Mouse (Mus musculus): Measurements from ENCODE around the gene Hoxb4. TPM values are rescaled to one million over a fixed set of nuclear protein-coding genes. Genes with fewer than 3 reads are reported as not detected.
A peak's percentile ranks its signal among the peaks of the same experiment; 100 is the strongest.

The Hoxb4 gene
- polyA plus RNA-seq (2016; fragmentation: Nextera tagmentation; extraction: Ambion mirVana) = 10.2 and 15.1 TPM in 2 replicates

GRCm38 (mm10) chr11:96317608-96318367, at the start of gene Hoxb4:
Gene Hoxb4, plus strand, starts transcription at chr11:96318267.
- Histone ChIP-seq H3K4me3 (peak within 1 kb of the TSS; percentile 99), H3K9me3 (no peaks in the 10 kb centered on the region), H3K36me3 (peaks cover 5% of the 10 kb centered on the region; the same call in 1 of the 2 replicates), H3K27me3 (replicated peaks) (no peaks in the 10 kb centered on the region), H3K27ac (peak within 1 kb of the TSS; percentile 100), H3K4me2 (replicated peaks) (peak within 1 kb of the TSS; percentile 100), H3K4me1 (peaks cover 61% of the 10 kb centered on the region), H3K9ac (peak within 1 kb of the TSS; percentile 100)
- 2% methylated on average over 28 of the region's 28 CpGs for WGBS
- ATAC-seq (ENCODE audit: low FRiP score, low read depth) = 0 out of 2 replicates have a peak, but pooled peaks have one; percentile 8

DNA sequence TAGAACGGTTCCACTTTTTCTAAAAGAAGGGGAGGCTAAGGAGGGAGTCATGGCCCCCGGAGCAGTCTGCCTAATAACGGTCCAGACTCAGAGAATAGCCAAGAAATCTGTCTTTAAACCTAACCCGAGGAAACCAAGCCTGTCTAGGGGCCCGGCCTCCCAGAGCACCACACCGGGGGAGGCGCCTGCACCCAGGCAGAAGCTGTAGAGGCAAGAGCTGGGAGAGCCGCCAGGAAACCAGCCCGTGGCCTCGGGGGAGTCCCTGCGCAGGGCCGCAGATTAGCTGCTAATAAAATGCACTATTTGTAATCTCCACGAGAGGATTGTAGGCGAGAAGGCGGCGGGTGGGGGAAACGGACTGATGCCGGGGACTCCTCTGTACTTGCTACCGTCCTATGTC, 48.2 kb upstream of the Hoxb4 start:
- ATAC-seq (ENCODE audit: low FRiP score, low read depth) = no peak
- Histone ChIP-seq H3K4me3 (peak overlapping the region; percentile 95), H3K4me1 (peaks cover 67% of the 10 kb centered on the region), H3K27ac (peak overlapping the region; percentile 84), H3K9me3 (no peaks in the 10 kb centered on the region), H3K36me3 (no peaks in the 10 kb centered on the region), H3K4me2 (replicated peaks) (peak overlapping the region; percentile 100), H3K27me3 (replicated peaks) (peaks cover 13% of the 10 kb centered on the region), H3K9ac (peak overlapping the region; percentile 100)
- WGBS = under 1% methylated on average over 19 of the region's 19 CpGs

GRCm38 (mm10) chr11:96270996-96271540, 47.0 kb upstream of the Hoxb4 start, which contains the start of gene Hoxb9:
Gene Hoxb9, plus strand, starts transcription at chr11:96271457.
- no peaks in the 10 kb centered on the region for H3K9me3 ChIP-seq

DNA sequence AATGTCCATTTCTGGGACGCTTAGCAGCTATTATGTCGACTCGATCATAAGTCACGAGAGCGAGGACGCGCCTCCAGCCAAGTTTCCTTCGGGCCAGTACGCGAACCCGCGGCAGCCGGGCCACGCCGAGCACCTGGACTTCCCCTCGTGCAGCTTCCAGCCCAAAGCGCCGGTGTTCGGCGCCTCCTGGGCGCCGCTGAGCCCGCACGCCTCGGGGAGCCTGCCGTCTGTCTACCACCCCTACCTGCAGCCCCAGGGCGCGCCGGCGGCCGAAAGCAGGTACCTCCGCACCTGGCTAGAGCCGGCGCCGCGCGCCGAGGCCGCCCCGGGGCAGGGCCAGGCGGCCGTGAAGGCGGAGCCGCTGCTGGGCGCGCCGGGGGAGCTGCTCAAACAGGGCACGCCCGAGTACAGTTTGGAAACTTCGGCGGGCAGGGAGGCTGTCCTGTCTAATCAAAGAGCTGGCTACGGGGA, 46.5 kb upstream of the Hoxb4 start:
- peak; percentile 19 for ATAC-seq (ENCODE audit: low FRiP score, low read depth)

More at GRCm38 (mm10) chr11:96270996-96271540, 47.0 kb upstream of the Hoxb4 start, which contains the start of gene Hoxb9:
- WGBS = under 1% methylated on average over 40 of the region's 40 CpGs
- ATAC-seq (ENCODE audit: low FRiP score, low read depth) = peak; percentile 82
- H3K9ac ChIP-seq = peak within 1 kb of the TSS; percentile 100
- peaks cover 11% of the 10 kb centered on the region for H3K27me3 ChIP-seq (replicated peaks)
- peak within 1 kb of the TSS; percentile 95 for H3K4me3 ChIP-seq
- no peaks in the 10 kb centered on the region for H3K36me3 ChIP-seq
- H3K27ac ChIP-seq = peak within 1 kb of the TSS; percentile 100
- peak within 1 kb of the TSS; percentile 100 for H3K4me2 ChIP-seq (replicated peaks)
- peaks cover 67% of the 10 kb centered on the region for H3K4me1 ChIP-seq

GRCm38 (mm10) chr11:96272024-96272921, 45.8 kb upstream of the Hoxb4 start:
- no peaks in the 10 kb centered on the region for H3K36me3 ChIP-seq
- H3K27ac ChIP-seq = peak overlapping the region; percentile 100
- WGBS = under 1% methylated on average over 58 of the region's 58 CpGs
- H3K9me3 ChIP-seq = no peaks in the 10 kb centered on the region
- ATAC-seq (ENCODE audit: low FRiP score, low read depth) = peak; percentile 15
- H3K27me3 ChIP-seq (replicated peaks) = peaks cover 11% of the 10 kb centered on the region
- H3K9ac ChIP-seq = peak overlapping the region; percentile 100
- peak overlapping the region; percentile 100 for H3K4me2 ChIP-seq (replicated peaks)
- H3K4me3 ChIP-seq = peak overlapping the region; percentile 95
- H3K4me1 ChIP-seq = peaks cover 69% of the 10 kb centered on the region

More for the DNA sequence above, 46.5 kb upstream of the Hoxb4 start:
- Histone ChIP-seq H3K4me1 (peaks cover 67% of the 10 kb centered on the region), H3K36me3 (no peaks in the 10 kb centered on the region), H3K9me3 (no peaks in the 10 kb centered on the region), H3K27me3 (replicated peaks) (peaks cover 11% of the 10 kb centered on the region), H3K9ac (peak overlapping the region; percentile 100), H3K4me2 (replicated peaks) (peak overlapping the region; percentile 100), H3K27ac (peak overlapping the region; percentile 100), H3K4me3 (peak overlapping the region; percentile 95)
- under 1% methylated on average over 52 of the region's 52 CpGs for WGBS

DNA sequence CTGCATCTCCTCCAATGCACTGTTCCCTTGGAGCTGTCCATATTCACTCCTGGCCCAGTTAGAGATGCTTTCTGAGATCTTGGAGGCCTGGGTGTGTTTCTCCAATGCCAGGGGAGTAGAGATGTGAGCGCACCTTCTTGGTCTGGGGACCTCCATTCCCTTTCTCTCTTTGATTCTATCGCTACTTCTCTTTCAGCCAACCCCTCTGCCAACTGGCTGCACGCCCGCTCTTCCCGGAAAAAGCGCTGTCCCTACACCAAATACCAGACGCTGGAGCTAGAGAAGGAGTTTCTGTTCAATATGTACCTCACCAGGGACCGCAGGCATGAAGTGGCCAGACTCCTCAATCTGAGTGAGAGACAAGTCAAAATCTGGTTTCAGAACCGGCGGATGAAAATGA, 43.6 kb upstream of the Hoxb4 start:
- Histone ChIP-seq H3K4me3 (peak overlapping the region; percentile 95), H3K4me1 (peaks cover 72% of the 10 kb centered on the region), H3K27me3 (replicated peaks) (no peaks in the 10 kb centered on the region; the same call in none of the 2 replicates), H3K9ac (peak overlapping the region; percentile 100), H3K36me3 (no peaks in the 10 kb centered on the region), H3K9me3 (no peaks in the 10 kb centered on the region), H3K27ac (peak overlapping the region; percentile 100), H3K4me2 (replicated peaks) (peak overlapping the region; percentile 100)
- no peak for ATAC-seq (ENCODE audit: low FRiP score, low read depth)
- 13% methylated on average over 10 of the region's 10 CpGs for WGBS

DNA sequence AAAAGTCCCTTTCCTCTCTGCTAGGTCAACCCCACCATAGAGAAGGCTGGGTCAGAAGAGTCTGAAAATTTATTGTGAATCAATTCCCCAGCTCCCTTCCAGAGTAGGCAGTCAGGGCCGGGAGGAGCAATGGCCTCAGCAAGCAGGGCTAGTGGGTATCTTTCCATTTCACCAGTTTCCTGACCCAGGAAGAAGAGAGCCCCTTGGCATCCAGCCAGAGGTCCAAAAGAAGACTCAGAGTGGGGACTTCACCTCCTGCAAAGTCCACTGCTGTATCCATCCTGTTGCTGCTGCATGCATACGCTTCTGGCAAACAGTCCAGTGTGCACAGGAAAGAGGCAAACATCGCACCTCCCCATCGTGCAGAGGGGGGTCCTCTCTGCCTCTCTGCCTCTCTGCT, 42.2 kb upstream of the Hoxb4 start:
- Histone ChIP-seq H3K9ac (peak overlapping the region; percentile 100), H3K9me3 (no peaks in the 10 kb centered on the region), H3K4me2 (replicated peaks) (peak overlapping the region; percentile 100), H3K4me1 (peaks cover 67% of the 10 kb centered on the region), H3K36me3 (no peaks in the 10 kb centered on the region), H3K27me3 (replicated peaks) (peaks cover 1% of the 10 kb centered on the region; the same call in 1 of the 2 replicates), H3K4me3 (peak overlapping the region; percentile 95), H3K27ac (peak overlapping the region; percentile 100)
- 8% methylated on average over 4 of the region's 4 CpGs for WGBS
- ATAC-seq (ENCODE audit: low FRiP score, low read depth) = no peak

DNA sequence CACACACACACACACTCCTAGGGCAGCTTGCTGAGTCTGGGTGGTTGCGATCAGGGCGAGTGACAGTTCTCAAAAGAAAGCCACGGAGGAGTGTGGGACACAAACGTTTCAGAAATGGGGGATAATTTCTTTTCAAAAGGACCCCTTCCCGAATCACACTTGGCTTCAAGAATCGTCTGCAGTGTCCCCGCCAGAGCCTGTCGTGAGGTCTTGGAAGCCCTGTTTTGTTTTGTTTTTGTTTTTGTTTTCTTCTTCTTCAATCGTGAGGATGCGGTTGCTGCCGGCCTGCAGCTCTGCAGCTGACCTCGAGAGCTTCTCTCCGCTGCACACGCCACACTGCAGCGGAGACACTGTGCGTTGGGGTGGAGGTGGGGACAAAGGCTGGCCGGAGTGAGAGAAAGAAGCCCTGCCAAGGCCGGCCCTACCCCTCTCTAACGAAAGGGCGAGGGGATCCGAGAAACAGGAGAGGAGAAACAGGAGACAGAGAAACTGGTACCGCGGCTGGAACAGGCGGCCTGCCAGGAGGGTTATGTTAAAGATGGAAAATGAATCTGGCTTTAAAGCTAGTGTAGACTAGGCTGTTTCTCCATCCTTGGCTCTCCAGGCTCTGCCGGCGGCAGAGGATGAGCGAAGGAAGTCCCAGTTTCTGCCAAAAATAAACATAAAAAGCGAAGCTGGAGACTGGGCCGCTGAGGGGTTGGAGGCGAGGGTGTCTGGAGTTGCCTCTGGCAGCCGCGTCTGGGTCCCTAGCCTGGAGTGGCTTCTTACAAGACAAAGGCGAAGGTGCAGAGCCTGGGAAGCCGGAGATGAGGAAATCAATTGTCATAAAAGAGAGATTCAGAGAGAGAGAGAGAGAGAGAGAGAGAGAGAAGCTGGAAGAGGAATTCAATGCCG, 40.7 kb upstream of the Hoxb4 start:
- Histone ChIP-seq H3K9me3 (no peaks in the 10 kb centered on the region), H3K9ac (peak overlapping the region; percentile 100), H3K36me3 (no peaks in the 10 kb centered on the region), H3K27me3 (replicated peaks) (peaks cover 3% of the 10 kb centered on the region; the same call in 1 of the 2 replicates), H3K4me2 (replicated peaks) (peak overlapping the region; percentile 100), H3K4me3 (peak overlapping the region; percentile 95), H3K4me1 (peaks cover 69% of the 10 kb centered on the region), H3K27ac (peak overlapping the region; percentile 100)
- ATAC-seq (ENCODE audit: low FRiP score, low read depth) = no peak
- under 1% methylated on average over 35 of the region's 35 CpGs for WGBS

DNA sequence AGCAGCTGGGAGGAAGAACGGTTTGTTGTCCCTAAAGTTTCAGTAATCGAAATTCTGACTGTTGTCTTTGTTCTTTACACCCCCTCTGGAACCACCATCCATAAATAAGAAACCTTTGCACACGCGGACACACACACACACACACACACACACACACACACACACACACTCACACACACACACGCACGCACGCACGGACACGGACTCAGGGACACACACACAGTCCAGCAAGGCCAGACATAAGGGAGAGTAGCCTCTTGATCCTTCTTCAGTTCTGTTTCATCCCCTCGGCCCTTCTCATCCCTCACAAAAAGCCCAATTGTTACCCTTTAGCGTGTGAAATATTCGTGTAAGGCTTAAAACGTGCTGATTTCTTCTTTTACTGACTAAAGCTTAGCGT, 39.7 kb upstream of the Hoxb4 start:
- 0 out of 2 replicates have a peak, but pooled peaks have one; percentile 31 for ATAC-seq (ENCODE audit: low FRiP score, low read depth)
- Histone ChIP-seq H3K4me2 (replicated peaks) (peak overlapping the region; percentile 100), H3K9me3 (no peaks in the 10 kb centered on the region), H3K27me3 (replicated peaks) (peaks cover 3% of the 10 kb centered on the region; the same call in 1 of the 2 replicates), H3K4me1 (peaks cover 69% of the 10 kb centered on the region), H3K36me3 (no peaks in the 10 kb centered on the region), H3K9ac (peak overlapping the region; percentile 100), H3K4me3 (peak overlapping the region; percentile 95), H3K27ac (peak overlapping the region; percentile 100)
- WGBS = 5% methylated on average over 14 of the region's 14 CpGs

GRCm38 (mm10) chr11:96278773-96279172, 39.3 kb upstream of the Hoxb4 start:
- ATAC-seq (ENCODE audit: low FRiP score, low read depth) = peak; percentile 46; the same call in 1 of the 2 replicates
- under 1% methylated on average over 9 of the region's 9 CpGs for WGBS
- peaks cover 3% of the 10 kb centered on the region; the same call in 1 of the 2 replicates for H3K27me3 ChIP-seq (replicated peaks)
- peak overlapping the region; percentile 100 for H3K4me2 ChIP-seq (replicated peaks)
- H3K27ac ChIP-seq = peak overlapping the region; percentile 100; the same call in 1 of the 2 replicates
- no peaks in the 10 kb centered on the region for H3K36me3 ChIP-seq
- no peaks in the 10 kb centered on the region for H3K9me3 ChIP-seq
- peak overlapping the region; percentile 100 for H3K9ac ChIP-seq
- no peak overlapping the region; the same call in 1 of the 2 replicates for H3K4me3 ChIP-seq
- H3K4me1 ChIP-seq = peaks cover 67% of the 10 kb centered on the region
